Mouse (Mus musculus) kidney, embryonic 16.5 days (tissue): Measurements from ENCODE around the gene Slc22a5. TPM values are rescaled to one million over a fixed set of nuclear protein-coding genes. Genes with fewer than 3 reads are reported as not detected.
"Not testable (repeated sequence)": the region's sequence is repeated elsewhere in the genome, so short reads cannot be mapped to it uniquely, and the experiment has no call there.

Experiments used
- ATAC-seq: fragments of 200-750 bp; cut with Nextera tagmentation; 2 replicates; pipeline ENCODE4 v1.8.0; 2017; ENCODE audit warnings: moderate TSS enrichment; ENCODE audit not compliant: low FRiP score, low TSS enrichment
- H3K27ac ChIP-seq: fragments of 300-500 bp; sonication (generic); 2 replicates; pipeline ENCODE4 v1.5.1; 2014; ENCODE audit warnings: low read length
- H3K27me3 ChIP-seq: fragments of 300-500 bp; sonication (generic); 2 replicates; pipeline ENCODE4 v1.6.1; 2014; ENCODE audit warnings: low read length, control low read depth, mixed read lengths; ENCODE audit not compliant: insufficient read depth
- H3K36me3 ChIP-seq: fragments of 300-500 bp; sonication (generic); 2 replicates; pipeline ENCODE4 v1.6.1; 2014; ENCODE audit warnings: low read length, control low read depth, mixed read lengths; ENCODE audit not compliant: insufficient read depth
- H3K4me1 ChIP-seq: fragments of 300-500 bp; sonication (generic); 2 replicates; pipeline ENCODE4 v1.6.1; 2014; ENCODE audit warnings: low read length, control low read depth, mixed read lengths; ENCODE audit not compliant: insufficient read depth
- H3K4me2 ChIP-seq: fragments of 300-500 bp; sonication (generic); replicated peaks from 2 replicates; pipeline ENCODE4 v1.6.1; 2014; ENCODE audit warnings: low read depth, low read length
- H3K4me3 ChIP-seq: fragments of 300-500 bp; sonication (generic); 2 replicates; pipeline ENCODE4 v1.5.1; 2014; ENCODE audit warnings: mild to moderate bottlenecking, low read length
- H3K9ac ChIP-seq: fragments of 300-500 bp; sonication (generic); replicated peaks from 2 replicates; pipeline ENCODE4 v1.6.1; 2014; ENCODE audit warnings: low read length
- H3K9me3 ChIP-seq: fragments of 300-500 bp; sonication (generic); 2 replicates; pipeline ENCODE4 v1.6.1; 2016; ENCODE audit warnings: low read length, control low read depth
- WGBS: fragments of 180-500 bp; shearing (Covaris S2); extraction: QIAGEN DNeasy Blood & Tissue Kit; methylation state at CpG from one replicate; pipeline ENCODE4 v1.1.7; 2014; 5-methylcytosine and 5-hydroxymethylcytosine counted together
- polyA plus RNA-seq: library from polyadenylated mRNA; unstranded; fragments of >200 nt; fragmentation: Nextera tagmentation; extraction: Ambion mirVana; gene quantifications from 2 replicates; pipeline ENCODE4 v1.2.1, GENCODE M21; 2015

Gene Slc22a5
- polyA plus RNA-seq, 1 experiment from 2014 or later, result 18.4 TPM

DNA sequence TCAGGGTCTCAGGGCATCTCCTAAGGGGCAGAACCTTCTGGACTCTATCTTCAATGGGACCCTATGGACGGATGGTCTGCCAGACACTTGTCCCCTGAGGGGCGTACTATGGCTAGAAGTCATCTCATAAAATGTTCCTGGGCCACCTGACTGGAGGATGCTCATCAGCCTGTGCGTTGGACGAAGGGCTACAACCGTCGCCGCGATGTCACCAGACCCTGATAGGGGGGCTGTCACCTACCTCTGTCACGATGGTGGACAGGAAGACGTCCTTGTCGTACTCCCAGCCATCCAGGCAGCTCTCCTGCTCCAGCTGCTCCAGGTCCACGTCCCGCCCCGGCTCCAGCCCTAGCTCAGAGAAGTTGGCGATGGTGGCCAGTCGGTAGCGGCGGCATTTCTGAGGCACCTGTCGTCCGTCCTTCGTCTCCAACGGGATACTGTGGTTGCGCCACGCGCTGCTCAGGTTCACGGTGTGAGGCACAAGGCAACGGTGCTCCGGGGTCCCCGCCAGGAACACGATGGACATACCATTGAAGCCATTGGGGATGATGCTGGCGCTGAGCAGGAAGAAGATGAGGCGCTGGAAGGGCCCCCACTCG is 455 bp downstream of the Slc22a5 start:
- H3K36me3 ChIP-seq, result no peaks in the 10 kb centered on the region
- peak overlapping the region; percentile 89 for H3K4me2 ChIP-seq
- ATAC-seq, result 0 out of 2 replicates have a peak, but pooled peaks have one; percentile 7
- no peaks in the 10 kb centered on the region for H3K9me3 ChIP-seq
- WGBS, result 1% methylated on average over 33 of the region's 33 CpGs
- H3K4me1 ChIP-seq, result peaks cover 36% of the 10 kb centered on the region
- H3K27ac ChIP-seq, result 0 out of 2 replicates have a peak overlapping the region, but pooled peaks have one; percentile 41
- no peaks in the 10 kb centered on the region for H3K27me3 ChIP-seq
- H3K4me3 ChIP-seq, result peak overlapping the region; percentile 55
- H3K9ac ChIP-seq, result peak overlapping the region; percentile 71

DNA sequence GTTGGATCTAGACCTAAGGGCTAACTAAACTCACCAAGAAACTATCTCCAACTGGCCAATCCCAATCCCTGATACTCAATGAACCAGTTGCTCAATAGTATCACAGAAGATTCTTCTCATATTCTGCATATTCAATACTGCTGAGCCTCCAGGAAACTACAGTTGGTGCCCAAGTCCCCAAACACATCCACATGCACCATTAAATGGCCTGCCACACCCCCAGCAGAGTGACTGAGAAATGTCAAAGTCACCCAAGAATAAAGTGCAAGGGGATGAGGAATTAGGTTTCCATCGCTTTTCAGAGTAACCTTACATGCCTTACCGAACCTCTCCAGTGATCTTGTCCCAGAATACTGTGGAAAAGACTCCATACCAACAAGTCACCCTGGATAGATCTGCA is 1.2 kb downstream of the Slc22a5 start:
- no peaks in the 10 kb centered on the region for H3K36me3 ChIP-seq
- no peaks in the 10 kb centered on the region for H3K27me3 ChIP-seq
- H3K4me2 ChIP-seq, result peak overlapping the region; percentile 89
- 0 out of 2 replicates have a peak overlapping the region, but pooled peaks have one; percentile 71 for H3K9ac ChIP-seq
- no peak for ATAC-seq
- no peaks in the 10 kb centered on the region for H3K9me3 ChIP-seq
- 79% methylated on average over 2 of the region's 2 CpGs for WGBS
- H3K4me3 ChIP-seq, result peak overlapping the region; percentile 55
- no peak overlapping the region for H3K27ac ChIP-seq
- peaks cover 36% of the 10 kb centered on the region for H3K4me1 ChIP-seq

DNA sequence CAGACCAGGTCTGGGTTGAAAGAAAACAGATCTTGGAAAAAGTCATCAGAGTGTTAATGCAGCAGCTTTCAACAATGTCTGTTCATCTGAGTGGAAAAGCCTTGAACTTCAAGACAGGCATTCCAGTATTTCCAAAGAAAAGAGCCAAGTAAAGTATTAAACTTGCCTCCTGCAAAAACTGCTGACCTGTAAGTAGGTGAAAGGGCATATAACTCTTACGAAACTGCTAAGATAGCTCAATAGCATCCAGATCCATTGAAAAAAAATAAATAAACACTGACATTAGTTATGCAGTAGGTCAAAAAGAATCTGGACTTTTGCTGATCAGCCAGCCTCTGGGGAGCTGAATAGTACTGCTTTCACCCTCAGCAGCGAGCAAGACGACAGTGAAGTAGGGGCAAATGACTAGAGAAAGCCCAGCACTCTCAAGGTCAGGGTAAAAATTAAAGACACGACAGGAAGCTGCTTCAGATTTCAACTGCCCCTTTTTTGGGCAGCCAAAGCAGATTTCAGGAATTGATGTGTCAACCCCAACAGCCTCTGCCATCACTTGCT is 2.3 kb downstream of the Slc22a5 start:
- H3K4me2 ChIP-seq, result peak overlapping the region; percentile 3; the same call in 1 of the 2 replicates
- H3K4me1 ChIP-seq, result peaks cover 36% of the 10 kb centered on the region
- H3K27ac ChIP-seq, result peak overlapping the region; percentile 58
- H3K4me3 ChIP-seq, result no peak overlapping the region
- 48% methylated on average over 4 of the region's 4 CpGs for WGBS
- H3K27me3 ChIP-seq, result no peaks in the 10 kb centered on the region
- 0 out of 2 replicates have a peak, but pooled peaks cover 4% of the 10 kb centered on the region for H3K36me3 ChIP-seq
- ATAC-seq, result no peak
- no peaks in the 10 kb centered on the region for H3K9me3 ChIP-seq
- H3K9ac ChIP-seq, result no peak overlapping the region

DNA sequence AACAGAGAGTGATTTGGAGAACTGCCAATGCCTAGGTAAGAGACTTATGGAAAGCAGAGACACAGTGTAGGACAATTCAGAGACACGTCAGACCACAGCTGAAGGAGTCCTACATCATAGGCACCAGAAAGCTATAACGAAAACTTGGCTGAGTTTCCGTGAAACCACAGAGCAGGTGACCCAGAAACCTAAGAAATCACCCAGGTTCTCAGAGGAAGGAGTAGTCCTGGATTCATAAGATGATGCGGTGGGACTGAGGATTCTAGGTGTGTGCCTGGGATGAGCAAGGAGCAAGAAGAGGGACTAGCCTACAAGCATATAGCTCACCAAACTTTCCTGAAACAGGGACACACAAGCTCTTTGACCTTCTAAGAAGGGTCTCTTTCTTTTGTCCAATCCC is 3.2 kb downstream of the Slc22a5 start:
- 0 out of 2 replicates have a peak overlapping the region, but pooled peaks have one; percentile 32 for H3K27ac ChIP-seq
- WGBS, result 72% methylated on average over 4 of the region's 4 CpGs

DNA sequence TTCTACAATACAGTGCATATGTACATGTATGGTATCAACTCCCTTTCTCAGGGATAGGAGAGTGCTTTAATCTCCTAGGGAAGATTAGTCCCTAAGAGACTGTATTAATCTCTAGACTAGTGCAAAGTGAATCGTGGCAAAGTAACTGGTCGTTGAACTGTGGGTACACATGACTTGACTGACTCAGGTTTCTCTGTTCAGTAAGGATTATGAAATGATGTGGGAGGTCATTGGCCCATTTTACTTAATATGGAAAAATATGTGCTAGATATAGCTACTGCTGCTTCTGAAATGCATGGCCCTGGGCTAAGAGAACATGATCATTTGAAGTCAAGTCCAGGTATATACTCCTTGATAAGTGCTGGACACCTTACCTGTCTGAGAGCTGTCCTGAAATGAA is 8.2 kb downstream of the Slc22a5 start:
- Histone ChIP-seq H3K9me3 (no peaks in the 10 kb centered on the region), H3K27ac (no peak overlapping the region), H3K9ac (no peak overlapping the region), H3K4me2 (no peak overlapping the region), H3K4me3 (no peak overlapping the region), H3K4me1 (peaks cover 2% of the 10 kb centered on the region), H3K27me3 (no peaks in the 10 kb centered on the region), H3K36me3 (0 out of 2 replicates have a peak, but pooled peaks cover 4% of the 10 kb centered on the region)
- no peak for ATAC-seq
- 89% methylated on average over 2 of the region's 2 CpGs for WGBS

More for the DNA sequence above, 3.2 kb downstream of the Slc22a5 start:
- H3K4me1 ChIP-seq, result peaks cover 35% of the 10 kb centered on the region
- no peaks in the 10 kb centered on the region for H3K9me3 ChIP-seq
- 0 out of 2 replicates have a peak overlapping the region, but pooled peaks have one; percentile 4 for H3K9ac ChIP-seq
- H3K27me3 ChIP-seq, result no peaks in the 10 kb centered on the region
- 0 out of 2 replicates have a peak, but pooled peaks cover 4% of the 10 kb centered on the region for H3K36me3 ChIP-seq
- ATAC-seq, result no peak
- no peak overlapping the region for H3K4me3 ChIP-seq
- no peak overlapping the region; the same call in 1 of the 2 replicates for H3K4me2 ChIP-seq

DNA sequence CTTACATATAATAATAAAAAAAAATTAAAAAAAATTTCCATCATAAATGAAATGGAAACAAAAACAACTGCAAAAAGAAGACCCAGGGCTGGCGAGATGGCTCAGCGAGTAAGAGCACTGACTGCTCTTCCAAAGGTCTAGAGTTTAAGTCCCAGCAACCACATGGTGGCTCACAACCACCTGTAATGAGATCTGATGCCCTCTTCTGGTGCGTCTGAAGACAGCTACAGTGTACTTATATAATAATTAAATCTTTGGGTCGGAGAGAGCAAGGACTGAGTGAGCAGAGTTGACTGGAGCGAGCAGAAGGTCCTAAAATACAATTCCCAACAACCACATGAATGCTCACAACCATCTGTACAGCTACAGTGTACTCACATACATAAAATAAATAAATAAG is 13.4 kb downstream of the Slc22a5 start:
- H3K9me3 ChIP-seq, H3K36me3 ChIP-seq, H3K4me2 ChIP-seq, H3K4me1 ChIP-seq, H3K9ac ChIP-seq, H3K4me3 ChIP-seq, ATAC-seq, H3K27me3 ChIP-seq, H3K27ac ChIP-seq: not testable (repeated sequence)
- WGBS, result 90% methylated on average over 5 of the region's 5 CpGs

DNA sequence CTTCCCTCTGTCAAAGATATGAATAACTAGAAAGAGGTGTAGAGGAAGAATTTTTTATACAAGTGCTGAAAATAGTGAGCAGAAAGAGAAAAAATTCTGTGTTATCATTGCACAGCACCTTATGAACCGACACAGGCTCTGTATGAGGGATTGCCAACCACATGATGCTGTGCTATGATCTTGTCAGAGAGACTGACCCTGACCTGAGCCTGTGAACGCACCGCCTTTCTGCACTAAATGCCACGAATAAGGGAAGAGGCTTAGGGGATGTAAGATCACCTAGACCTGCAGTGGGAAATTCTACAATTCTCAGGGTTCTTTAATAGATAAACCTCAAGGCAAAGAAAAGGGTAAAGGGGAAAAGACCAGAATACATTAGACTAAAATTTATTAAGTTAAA is 15.0 kb downstream of the Slc22a5 start:
- no peak for ATAC-seq
- Histone ChIP-seq H3K4me2 (no peak overlapping the region), H3K9me3 (no peaks in the 10 kb centered on the region), H3K27ac (no peak overlapping the region), H3K36me3 (0 out of 2 replicates have a peak, but pooled peaks cover 7% of the 10 kb centered on the region), H3K4me1 (no peaks in the 10 kb centered on the region), H3K4me3 (no peak overlapping the region), H3K9ac (no peak overlapping the region), H3K27me3 (no peaks in the 10 kb centered on the region)
- WGBS, result 84% methylated on average over 4 of the region's 4 CpGs

DNA sequence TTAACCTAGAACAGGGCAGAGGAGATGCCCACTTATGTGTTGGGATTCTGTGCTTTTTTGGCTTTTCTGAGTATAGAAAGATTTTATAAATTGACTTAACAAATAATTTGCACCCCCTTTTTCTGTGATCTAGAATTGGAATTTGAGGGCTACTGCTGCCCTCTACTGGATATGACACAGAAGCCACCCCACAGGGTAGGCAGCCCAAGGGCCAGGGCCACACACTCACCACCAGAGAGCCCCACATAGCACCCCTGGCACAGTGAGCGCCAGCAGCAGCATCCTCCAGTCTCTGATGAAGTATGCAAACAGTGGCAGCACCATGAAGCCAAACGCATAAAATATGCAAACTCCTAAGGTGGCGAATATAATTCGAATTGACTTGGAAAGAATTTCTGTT is 16.8 kb downstream of the Slc22a5 start:
- H3K36me3 ChIP-seq, result peaks cover 16% of the 10 kb centered on the region; the same call in 1 of the 2 replicates
- no peak for ATAC-seq
- WGBS, result 80% methylated on average over 4 of the region's 4 CpGs

DNA sequence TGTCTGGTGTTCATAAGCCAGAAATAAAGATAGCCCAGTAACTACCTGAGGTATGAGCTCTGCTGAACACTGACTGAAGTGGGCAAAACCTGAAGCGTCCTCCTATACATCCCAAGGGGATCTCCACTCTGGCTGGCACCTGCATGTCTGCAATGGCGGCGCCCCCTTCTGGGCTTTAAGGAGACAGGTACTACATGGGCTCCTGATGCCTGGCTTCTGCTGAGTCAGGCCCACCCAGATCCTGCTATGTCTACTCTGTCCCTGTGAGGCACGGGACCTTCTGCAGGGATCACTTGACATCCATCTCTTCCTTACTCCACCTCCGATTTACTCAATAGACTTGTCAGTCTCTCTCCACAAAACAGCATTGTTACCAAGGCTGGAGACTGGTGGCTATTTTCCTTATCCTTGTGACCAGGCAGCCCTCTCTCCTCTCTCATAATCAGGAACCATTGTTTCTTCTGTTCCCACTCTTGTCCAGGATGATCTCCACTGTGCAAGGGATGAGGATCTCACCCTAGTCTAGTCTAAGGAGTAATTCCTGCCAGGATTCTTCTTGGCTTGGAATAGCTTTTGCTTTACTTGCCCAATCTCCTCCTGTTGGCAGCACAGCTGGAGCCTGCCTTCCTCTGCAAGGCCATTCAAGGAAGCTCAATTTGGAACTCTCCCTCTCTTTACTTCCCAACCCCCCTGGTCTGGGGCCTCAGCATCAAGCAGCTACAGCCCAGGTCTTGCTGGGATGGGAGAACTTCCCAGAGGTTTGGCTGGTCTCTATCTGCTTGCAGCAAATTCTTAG is 17.4 kb downstream of the Slc22a5 start:
- H3K27me3 ChIP-seq, H3K27ac ChIP-seq, H3K9me3 ChIP-seq, H3K4me3 ChIP-seq, H3K4me2 ChIP-seq, H3K9ac ChIP-seq, ATAC-seq, H3K4me1 ChIP-seq: not testable (repeated sequence)
- peaks cover 16% of the 10 kb centered on the region; the same call in 1 of the 2 replicates for H3K36me3 ChIP-seq
- 74% methylated on average over 5 of the region's 5 CpGs for WGBS

More for the DNA sequence above, 16.8 kb downstream of the Slc22a5 start:
- Histone ChIP-seq H3K4me2 (no peak overlapping the region), H3K4me3 (no peak overlapping the region), H3K9me3 (no peaks in the 10 kb centered on the region), H3K27me3 (no peaks in the 10 kb centered on the region), H3K27ac (no peak overlapping the region), H3K4me1 (no peaks in the 10 kb centered on the region), H3K9ac (no peak overlapping the region)
